Mouse (Mus musculus): ENCODE measurements around the gene Gm20388. TPM values are rescaled to one million over a fixed set of nuclear protein-coding genes. Genes with fewer than 3 reads are reported as not detected.

The Gm20388 gene
- polyA plus RNA-seq, 1 experiment from 2014 or later: not detected

- Histone ChIP-seq H3K9ac (no peak overlapping the region), H3K27ac (no peak overlapping the region), H3K4me2 (no peak overlapping the region), H3K36me3 (no peaks in the 10 kb centered on the region), H3K4me3 (no peak overlapping the region), H3K4me1 (replicated peaks) (peaks cover 7% of the 10 kb centered on the region), H3K9me3 (replicated peaks) (no peaks in the 10 kb centered on the region), H3K27me3 (peaks cover 6% of the 10 kb centered on the region; the same call in 1 of the 2 replicates)
- 82% methylated on average over 16 of the region's 16 CpGs for WGBS
- ATAC-seq (replicated peaks; ENCODE audit: insufficient number of reproducible peaks, insufficient read depth, low FRiP score, low read depth): no peak
Measured at GRCm38 (mm10) chr8:123707137-123707536, 3796.5 kb downstream of the Gm20388 start.

GRCm38 (mm10) chr8:123708729-123709128 lies 3798.1 kb downstream of the Gm20388 start:
- Histone ChIP-seq H3K27me3 (peaks cover 6% of the 10 kb centered on the region; the same call in 1 of the 2 replicates), H3K9ac (no peak overlapping the region), H3K9me3 (replicated peaks) (no peaks in the 10 kb centered on the region), H3K4me3 (no peak overlapping the region), H3K36me3 (no peaks in the 10 kb centered on the region), H3K4me1 (replicated peaks) (no peaks in the 10 kb centered on the region), H3K4me2 (no peak overlapping the region), H3K27ac (no peak overlapping the region)
- WGBS: 57% methylated on average over 8 of the region's 8 CpGs
- ATAC-seq (replicated peaks; ENCODE audit: insufficient number of reproducible peaks, insufficient read depth, low FRiP score, low read depth): no peak

- H3K36me3 ChIP-seq: no peaks in the 10 kb centered on the region
- H3K9me3 ChIP-seq (replicated peaks): no peaks in the 10 kb centered on the region
- ATAC-seq (replicated peaks; ENCODE audit: insufficient number of reproducible peaks, insufficient read depth, low FRiP score, low read depth): no peak; the same call in 1 of the 2 replicates
- 85% methylated on average over 5 of the region's 5 CpGs for WGBS
- H3K9ac ChIP-seq: no peak overlapping the region
- H3K27ac ChIP-seq: no peak overlapping the region
- no peak overlapping the region for H3K4me3 ChIP-seq
- H3K27me3 ChIP-seq: peaks cover 6% of the 10 kb centered on the region; the same call in 1 of the 2 replicates
- peaks cover under 1% of the 10 kb centered on the region; the same call in 1 of the 2 replicates for H3K4me1 ChIP-seq (replicated peaks)
- H3K4me2 ChIP-seq: no peak overlapping the region
Measured at GRCm38 (mm10) chr8:123710335-123710734, 3799.7 kb downstream of the Gm20388 start.

- H3K4me2 ChIP-seq: no peak overlapping the region
- ATAC-seq (replicated peaks; ENCODE audit: insufficient number of reproducible peaks, insufficient read depth, low FRiP score, low read depth): no peak
- H3K9me3 ChIP-seq (replicated peaks): no peaks in the 10 kb centered on the region
- no peak overlapping the region for H3K27ac ChIP-seq
- H3K36me3 ChIP-seq: no peaks in the 10 kb centered on the region
- H3K4me1 ChIP-seq (replicated peaks): peaks cover 29% of the 10 kb centered on the region
- 88% methylated on average over 5 of the region's 5 CpGs for WGBS
- H3K9ac ChIP-seq: no peak overlapping the region
- no peaks in the 10 kb centered on the region for H3K27me3 ChIP-seq
- H3K4me3 ChIP-seq: no peak overlapping the region
Measured at GRCm38 (mm10) chr8:123714451-123714850, 3803.8 kb downstream of the Gm20388 start.

- Histone ChIP-seq H3K27ac (0 out of 2 replicates have a peak overlapping the region, but pooled peaks have one; percentile 20), H3K9ac (no peak overlapping the region), H3K9me3 (replicated peaks) (no peaks in the 10 kb centered on the region), H3K4me1 (replicated peaks) (peaks cover 37% of the 10 kb centered on the region), H3K4me3 (no peak overlapping the region), H3K36me3 (no peaks in the 10 kb centered on the region), H3K27me3 (no peaks in the 10 kb centered on the region), H3K4me2 (no peak overlapping the region)
- peak; percentile 37 for ATAC-seq (replicated peaks; ENCODE audit: insufficient number of reproducible peaks, insufficient read depth, low FRiP score, low read depth)
- WGBS: 49% methylated on average over 13 of the region's 13 CpGs
Measured at GRCm38 (mm10) chr8:123715916-123716592, 3805.4 kb downstream of the Gm20388 start.

GRCm38 (mm10) chr8:123717104-123717503 lies 3806.5 kb downstream of the Gm20388 start:
- no peaks in the 10 kb centered on the region for H3K9me3 ChIP-seq (replicated peaks)
- H3K36me3 ChIP-seq: no peaks in the 10 kb centered on the region
- H3K4me3 ChIP-seq: no peak overlapping the region
- H3K4me1 ChIP-seq (replicated peaks): peaks cover 37% of the 10 kb centered on the region
- 38% methylated on average over 2 of the region's 2 CpGs for WGBS
- no peak overlapping the region for H3K9ac ChIP-seq
- ATAC-seq (replicated peaks; ENCODE audit: insufficient number of reproducible peaks, insufficient read depth, low FRiP score, low read depth): peak; percentile 58; the same call in 1 of the 2 replicates
- no peak overlapping the region for H3K4me2 ChIP-seq
- no peaks in the 10 kb centered on the region for H3K27me3 ChIP-seq
- H3K27ac ChIP-seq: peak overlapping the region; percentile 51

GRCm38 (mm10) chr8:123717516-123718490 lies 3807.2 kb downstream of the Gm20388 start:
- Histone ChIP-seq H3K9ac (no peak overlapping the region), H3K4me1 (replicated peaks) (peaks cover 37% of the 10 kb centered on the region), H3K27ac (peak overlapping the region; percentile 32), H3K36me3 (no peaks in the 10 kb centered on the region), H3K9me3 (replicated peaks) (no peaks in the 10 kb centered on the region), H3K4me2 (no peak overlapping the region), H3K4me3 (no peak overlapping the region), H3K27me3 (no peaks in the 10 kb centered on the region)
- ATAC-seq (replicated peaks; ENCODE audit: insufficient number of reproducible peaks, insufficient read depth, low FRiP score, low read depth): peak; percentile 76
- 56% methylated on average over 15 of the region's 15 CpGs for WGBS

GRCm38 (mm10) chr8:123718752-123719151 lies 3808.1 kb downstream of the Gm20388 start:
- H3K27me3 ChIP-seq: no peaks in the 10 kb centered on the region
- H3K36me3 ChIP-seq: no peaks in the 10 kb centered on the region
- WGBS: 89% methylated on average over 2 of the region's 2 CpGs
- H3K4me1 ChIP-seq (replicated peaks): peaks cover 37% of the 10 kb centered on the region
- no peaks in the 10 kb centered on the region for H3K9me3 ChIP-seq (replicated peaks)
- H3K27ac ChIP-seq: no peak overlapping the region
- no peak for ATAC-seq (replicated peaks; ENCODE audit: insufficient number of reproducible peaks, insufficient read depth, low FRiP score, low read depth)
- no peak overlapping the region for H3K4me2 ChIP-seq
- no peak overlapping the region for H3K9ac ChIP-seq
- H3K4me3 ChIP-seq: no peak overlapping the region

- H3K36me3 ChIP-seq: no peaks in the 10 kb centered on the region
- H3K4me1 ChIP-seq (replicated peaks): peaks cover 37% of the 10 kb centered on the region
- H3K27me3 ChIP-seq: no peaks in the 10 kb centered on the region
- H3K4me2 ChIP-seq: no peak overlapping the region
- H3K27ac ChIP-seq: no peak overlapping the region
- no peak overlapping the region for H3K4me3 ChIP-seq
- 71% methylated on average over 6 of the region's 6 CpGs for WGBS
- no peak for ATAC-seq (replicated peaks; ENCODE audit: insufficient number of reproducible peaks, insufficient read depth, low FRiP score, low read depth)
- no peaks in the 10 kb centered on the region for H3K9me3 ChIP-seq (replicated peaks)
- H3K9ac ChIP-seq: no peak overlapping the region
Measured at GRCm38 (mm10) chr8:123719280-123719679, 3808.6 kb downstream of the Gm20388 start.

- no peaks in the 10 kb centered on the region for H3K9me3 ChIP-seq (replicated peaks)
- no peaks in the 10 kb centered on the region for H3K27me3 ChIP-seq
- 69% methylated on average over 5 of the region's 5 CpGs for WGBS
- H3K27ac ChIP-seq: no peak overlapping the region
- peaks cover 37% of the 10 kb centered on the region for H3K4me1 ChIP-seq (replicated peaks)
- H3K4me3 ChIP-seq: no peak overlapping the region
- H3K36me3 ChIP-seq: no peaks in the 10 kb centered on the region
- ATAC-seq (replicated peaks; ENCODE audit: insufficient number of reproducible peaks, insufficient read depth, low FRiP score, low read depth): no peak
- H3K9ac ChIP-seq: no peak overlapping the region
- H3K4me2 ChIP-seq: no peak overlapping the region
Measured at GRCm38 (mm10) chr8:123719811-123720210, 3809.2 kb downstream of the Gm20388 start.

GRCm38 (mm10) chr8:123720471-123721001 lies 3809.9 kb downstream of the Gm20388 start:
- Histone ChIP-seq H3K27ac (no peak overlapping the region; the same call in 1 of the 2 replicates), H3K4me2 (no peak overlapping the region)

More at GRCm38 (mm10) chr8:123720471-123721001, 3809.9 kb downstream of the Gm20388 start:
- H3K36me3 ChIP-seq: no peaks in the 10 kb centered on the region
- H3K9me3 ChIP-seq (replicated peaks): no peaks in the 10 kb centered on the region
- WGBS: 34% methylated on average over 12 of the region's 12 CpGs
- H3K27me3 ChIP-seq: no peaks in the 10 kb centered on the region
- peaks cover 35% of the 10 kb centered on the region for H3K4me1 ChIP-seq (replicated peaks)
- ATAC-seq (replicated peaks; ENCODE audit: insufficient number of reproducible peaks, insufficient read depth, low FRiP score, low read depth): no peak
- no peak overlapping the region for H3K9ac ChIP-seq
- no peak overlapping the region for H3K4me3 ChIP-seq
